Mouse (Mus musculus) left cerebral cortex, postnatal 36 days (tissue): ENCODE results near the gene Nfasc. TPM values are rescaled to one million over a fixed set of nuclear protein-coding genes. Genes with fewer than 3 reads are reported as not detected.
A peak's percentile ranks its signal among the peaks of the same experiment; 100 is the strongest.

Source experiments
- DNase-seq, 2 experiments: peaks; one replicate each; pipeline ENCODE4 v3.0.0; 2021 to 2022; ENCODE audit warnings: low spot score in 2 of 2, mixed read lengths in 1 of 2
- intact Hi-C: fragments of 180-260 bp; cut with DNase I; formaldehyde crosslinking; loops from one replicate; pipeline ENCODE4 v1.15.1; 2025
- total RNA-seq, 2 experiments: library from RNA; stranded (reverse); gene quantifications; 2 replicates each; pipeline ENCODE4 v1.2.3; 2021

Gene Nfasc
- total RNA-seq, 2 experiments from 2014 or later, result 164 to 178 TPM

- DNase-seq, result no peak
- intact Hi-C loops, result loop anchor here (10.0 kb wide), 1 partner anchor 89 kb away; the partner anchor contains the start of gene Nfasc
These were observed 86.0 kb downstream of the Nfasc start for GRCm38 (mm10) chr1:132655611-132656010.

- no peak for DNase-seq
- intact Hi-C loops, result loop anchor here (10.0 kb wide), 1 partner anchor 90 kb away; the partner anchor contains the start of gene Nfasc
These were observed 86.8 kb downstream of the Nfasc start for GRCm38 (mm10) chr1:132654769-132655168.

GRCm38 (mm10) chr1:132653841-132654457 lies 87.6 kb downstream of the Nfasc start:
- DNase-seq, result no peak
- intact Hi-C loops, result loop anchor here (10.0 kb wide), 1 partner anchor 91 kb away; the partner anchor contains the start of gene Nfasc

GRCm38 (mm10) chr1:132653161-132653560 lies 88.4 kb downstream of the Nfasc start:
- intact Hi-C loops, result loop anchor here (10.0 kb wide), 1 partner anchor 92 kb away; the partner anchor contains the start of gene Nfasc
- peak in 1 of 2 experiments; percentile 48 for DNase-seq

GRCm38 (mm10) chr1:132650680-132651079 lies 90.9 kb downstream of the Nfasc start:
- intact Hi-C loops, result loop anchor here (10.0 kb wide), 1 partner anchor 94 kb away; the partner anchor contains the start of gene Nfasc
- no peak for DNase-seq

GRCm38 (mm10) chr1:132647958-132648357 lies 93.6 kb downstream of the Nfasc start:
- intact Hi-C loops, result no loop called here
- no peak for DNase-seq

- intact Hi-C loops, result no loop called here
- no peak for DNase-seq
These were observed 100.4 kb downstream of the Nfasc start for GRCm38 (mm10) chr1:132641049-132641795.

- intact Hi-C loops, result no loop called here
- no peak for DNase-seq
These were observed 101.3 kb downstream of the Nfasc start for GRCm38 (mm10) chr1:132640256-132640655.

- intact Hi-C loops, result no loop called here
- no peak for DNase-seq
These were observed 104.3 kb downstream of the Nfasc start for GRCm38 (mm10) chr1:132637346-132637745.

- no peak for DNase-seq
- intact Hi-C loops, result loop anchor here (5.0 kb wide), 1 partner anchor 98 kb away; no protein-coding TSS in a partner anchor
These were observed 111.8 kb downstream of the Nfasc start for GRCm38 (mm10) chr1:132629611-132630370.

GRCm38 (mm10) chr1:132628599-132628998 lies 113.0 kb downstream of the Nfasc start:
- intact Hi-C loops, result loop anchor here (5.0 kb wide), 1 partner anchor 99 kb away; no protein-coding TSS in a partner anchor
- no peak for DNase-seq

GRCm38 (mm10) chr1:132628183-132628582 lies 113.4 kb downstream of the Nfasc start:
- intact Hi-C loops, result loop anchor here (5.0 kb wide), 1 partner anchor 99 kb away; no protein-coding TSS in a partner anchor
- DNase-seq, result no peak

GRCm38 (mm10) chr1:132626125-132626756 lies 115.4 kb downstream of the Nfasc start:
- no peak for DNase-seq
- intact Hi-C loops, result loop anchor here (5.0 kb wide), 1 partner anchor 101 kb away; no protein-coding TSS in a partner anchor

GRCm38 (mm10) chr1:132625034-132625433 lies 116.6 kb downstream of the Nfasc start:
- DNase-seq, result no peak
- intact Hi-C loops, result loop anchor here (5.0 kb wide), 1 partner anchor 102 kb away; no protein-coding TSS in a partner anchor

- no peak for DNase-seq
- intact Hi-C loops, result loop anchor here (5.0 kb wide), 1 partner anchor 118 kb away; the partner anchor contains the start of gene Nfasc
These were observed 117.1 kb downstream of the Nfasc start for GRCm38 (mm10) chr1:132624466-132624865.

- DNase-seq, result peak in 1 of 2 experiments; percentile 40
- intact Hi-C loops, result loop anchor here (5.0 kb wide), 1 partner anchor 119 kb away; the partner anchor contains the start of gene Nfasc
These were observed 117.8 kb downstream of the Nfasc start for GRCm38 (mm10) chr1:132623641-132624336.

- intact Hi-C loops, result no loop called here
- no peak for DNase-seq
These were observed 129.5 kb downstream of the Nfasc start for GRCm38 (mm10) chr1:132612066-132612465.

- intact Hi-C loops, result no loop called here
- DNase-seq, result peak; percentile 42 to 53
These were observed 132.5 kb downstream of the Nfasc start for GRCm38 (mm10) chr1:132609048-132609634.
